Mouse (Mus musculus) cerebellum, postnatal 36 days (tissue): ENCODE data around the gene Tbx19.

ENCODE experiments used
- DNase-seq, 2 experiments: peaks; one replicate each; pipeline ENCODE4 v3.0.0; 2021 to 2022; ENCODE audit warnings: mixed read lengths in 2 of 2

The Tbx19 gene

DNA sequence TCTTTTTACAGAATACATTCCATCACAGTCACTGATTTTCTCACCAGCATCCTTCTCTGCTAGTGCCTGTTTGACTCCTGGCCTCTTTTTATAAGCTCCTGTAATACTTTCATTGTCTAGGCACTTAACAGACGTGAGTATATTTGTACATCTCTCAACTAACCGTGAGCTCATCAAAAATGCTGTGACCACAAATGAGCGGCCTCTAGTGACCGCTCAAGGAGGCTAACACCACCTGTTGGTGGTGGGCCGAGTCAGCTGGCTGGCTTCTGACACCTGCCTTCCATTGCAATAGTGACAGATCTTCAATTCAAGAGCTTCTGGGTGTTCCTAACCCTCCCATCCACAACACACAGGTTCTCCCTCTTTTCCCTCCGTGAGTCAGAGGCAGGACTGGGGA lies 22.8 kb upstream of the Tbx19 start:
- no peak for DNase-seq

DNA sequence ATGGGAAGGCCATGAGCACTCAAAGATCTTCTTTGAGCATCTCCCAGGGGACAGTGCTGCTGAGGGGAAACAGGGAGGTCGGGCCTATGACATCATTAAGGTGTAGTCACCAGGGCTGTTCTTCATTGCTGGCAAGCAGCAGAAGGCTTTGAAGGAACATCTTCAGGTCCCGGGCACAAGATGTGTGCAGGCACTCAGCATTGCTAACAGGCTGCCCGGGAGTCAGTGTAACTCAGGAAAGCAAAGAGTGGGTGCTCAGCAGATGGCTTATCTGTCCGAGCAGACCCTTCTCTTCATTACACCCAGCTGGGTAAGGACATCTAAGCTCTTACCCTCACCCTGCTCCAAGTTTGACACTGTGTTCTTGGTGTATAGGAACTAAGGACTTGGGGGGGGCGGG lies 18.7 kb upstream of the Tbx19 start:
- DNase-seq = no peak

DNA sequence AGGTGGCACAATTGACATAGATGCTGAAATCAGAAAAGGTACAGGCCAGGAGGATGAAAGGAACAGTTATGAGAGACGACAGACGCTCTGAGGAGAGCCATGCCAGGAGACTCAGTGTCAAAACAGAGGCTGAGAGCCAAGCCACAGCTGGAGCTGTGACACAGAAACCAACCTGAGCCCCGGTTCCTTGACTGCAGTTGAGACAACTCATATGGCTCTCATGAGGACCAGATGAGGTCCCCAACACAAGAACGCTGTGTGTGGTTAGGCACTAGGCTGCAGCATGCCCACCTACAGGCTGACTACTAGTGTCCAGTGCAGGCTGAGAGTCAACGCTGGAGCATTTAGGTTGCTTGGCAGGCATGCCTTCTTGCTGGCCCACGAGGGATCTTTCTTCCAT lies 17.5 kb upstream of the Tbx19 start:
- DNase-seq = no peak

DNA sequence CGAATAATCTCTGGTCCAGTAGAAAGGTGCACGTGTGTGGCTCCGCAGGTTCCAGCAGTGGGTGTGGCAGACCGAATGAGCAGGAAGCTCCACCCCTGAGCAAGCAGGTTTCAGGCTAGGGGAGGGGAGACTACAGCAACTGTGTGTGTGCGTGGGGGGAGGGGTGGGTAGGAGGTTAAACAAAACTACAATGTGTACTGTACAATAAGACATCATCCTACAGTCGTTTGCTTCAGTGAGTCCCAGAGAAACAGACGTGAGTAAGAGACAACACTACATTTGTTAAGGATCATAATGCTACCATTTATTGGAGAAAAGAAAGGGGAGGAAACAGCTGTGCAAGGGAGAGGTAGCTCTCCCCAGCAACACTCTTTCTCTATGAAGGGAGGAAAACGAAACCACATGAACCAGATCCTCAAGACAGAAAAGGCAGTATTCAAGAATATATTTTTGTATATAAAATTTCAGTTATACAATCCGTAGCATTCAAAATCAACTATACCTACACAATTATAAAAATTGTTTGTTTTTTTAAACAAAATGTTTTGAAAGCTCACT lies 13.6 kb upstream of the Tbx19 start:
- no peak for DNase-seq

DNA sequence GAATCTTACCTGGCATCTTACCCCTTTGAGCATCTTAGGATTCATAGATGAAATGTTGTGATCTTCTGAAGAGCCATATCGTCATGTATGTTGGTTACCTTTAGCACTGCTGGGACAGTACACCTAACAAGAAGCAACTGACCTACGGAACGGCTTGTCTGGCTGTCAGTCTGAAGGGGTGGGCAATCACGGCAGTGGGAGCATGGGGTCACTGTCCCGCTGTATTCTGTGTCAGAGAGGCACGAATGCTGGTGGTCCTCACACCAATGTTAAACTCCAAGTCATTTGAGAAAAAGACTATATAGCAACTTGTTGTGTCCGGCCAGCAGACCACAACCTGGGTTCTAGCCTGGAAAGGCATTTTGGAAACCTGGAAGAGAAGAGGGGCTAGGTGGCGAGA lies 10.7 kb upstream of the Tbx19 start:
- no peak for DNase-seq

DNA sequence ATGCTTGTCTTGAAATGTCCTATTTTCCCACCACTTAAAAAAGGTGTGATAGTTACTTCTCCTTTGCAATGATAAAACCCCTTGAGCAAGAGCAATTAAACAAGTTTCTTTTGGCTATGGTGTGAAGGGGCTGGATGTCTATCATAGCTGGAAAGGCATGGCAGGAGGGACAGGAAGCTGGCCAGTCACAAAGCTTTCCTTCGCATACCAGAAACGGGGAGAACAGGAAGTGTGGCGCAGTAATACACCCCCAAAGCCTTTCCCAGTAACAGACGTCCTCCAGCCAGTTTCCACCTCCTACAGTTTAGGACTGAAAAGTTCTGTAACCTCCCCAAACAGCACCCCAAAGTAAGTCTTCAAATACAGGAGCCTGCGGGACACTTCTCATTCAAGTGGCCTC lies 9.6 kb upstream of the Tbx19 start:
- DNase-seq = no peak

DNA sequence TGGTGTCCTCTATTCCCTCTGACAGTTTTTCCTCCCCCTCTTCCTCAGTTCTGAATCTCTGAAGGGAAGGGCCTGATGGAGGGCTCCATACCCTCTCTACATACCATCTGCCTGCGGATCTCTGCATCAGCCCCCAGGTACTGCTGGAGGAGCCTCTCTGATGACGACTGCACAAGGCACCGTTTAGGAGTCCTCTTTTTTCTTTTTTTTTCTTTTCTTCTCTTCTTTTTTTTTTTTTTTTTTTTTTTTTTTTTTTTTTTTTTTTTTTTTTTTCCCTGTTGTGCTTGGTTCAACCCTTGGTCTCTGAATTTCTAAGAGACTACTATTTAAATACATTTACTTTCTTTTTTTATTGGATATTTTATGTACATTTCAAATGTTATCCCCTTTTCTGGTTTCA lies 8.9 kb upstream of the Tbx19 start:
- DNase-seq = no peak

DNA sequence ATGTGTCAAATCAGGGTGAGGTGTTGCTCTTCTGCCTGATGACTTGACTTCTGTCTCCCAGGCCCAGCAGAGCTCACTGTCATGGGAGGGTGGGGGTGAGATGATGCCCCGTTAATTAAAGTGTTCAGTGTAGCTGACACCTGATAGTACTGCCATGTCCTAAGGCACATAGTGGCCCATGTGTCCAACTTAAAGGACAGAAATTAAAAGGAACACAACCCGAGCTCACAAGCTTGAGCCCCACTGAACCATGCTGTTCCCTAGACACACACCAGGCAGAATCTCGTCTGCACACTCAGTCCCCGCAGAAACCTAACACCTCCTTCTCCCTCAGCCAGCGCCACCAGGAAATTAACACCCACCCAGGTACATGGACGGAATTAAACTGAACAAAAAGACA lies 4.3 kb upstream of the Tbx19 start:
- no peak for DNase-seq

DNA sequence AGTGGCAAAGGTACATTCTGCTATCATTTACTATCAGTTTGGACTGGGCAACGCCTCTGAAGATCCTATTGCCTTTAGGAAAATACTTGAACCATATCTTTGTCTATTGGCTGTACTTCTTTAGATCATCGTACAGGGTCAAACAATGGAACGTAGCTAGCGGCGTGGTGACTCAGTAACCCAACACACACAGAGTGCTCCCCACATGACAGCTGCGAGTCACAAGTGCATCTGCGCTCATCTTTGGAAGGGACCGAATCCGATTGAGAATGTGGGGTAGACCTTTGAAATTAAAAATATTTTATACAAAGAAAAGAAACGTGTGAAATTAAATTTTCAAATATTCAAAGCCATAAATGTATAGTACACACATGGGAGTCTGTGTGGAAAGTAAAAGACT lies 1.7 kb downstream of the Tbx19 start:
- no peak for DNase-seq

DNA sequence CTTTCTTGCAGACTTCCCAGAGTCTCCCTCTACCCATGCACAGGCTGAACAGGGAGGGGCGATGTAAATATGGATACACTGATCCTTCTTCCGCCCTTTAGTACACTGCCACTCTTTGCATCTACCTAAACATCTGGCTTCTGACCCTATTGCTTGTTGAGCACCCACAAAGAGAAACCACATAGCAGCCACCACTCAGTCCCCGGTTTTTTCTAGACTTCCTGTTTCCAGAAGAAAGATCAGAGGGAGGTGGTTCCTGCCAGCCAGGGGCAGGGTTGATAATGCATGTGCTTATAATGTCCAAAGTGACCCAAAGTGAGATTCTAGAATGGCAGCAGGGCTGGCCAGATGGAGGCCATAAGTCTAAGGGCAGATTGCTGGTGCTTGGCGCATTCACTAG lies 6.4 kb downstream of the Tbx19 start:
- no peak for DNase-seq

DNA sequence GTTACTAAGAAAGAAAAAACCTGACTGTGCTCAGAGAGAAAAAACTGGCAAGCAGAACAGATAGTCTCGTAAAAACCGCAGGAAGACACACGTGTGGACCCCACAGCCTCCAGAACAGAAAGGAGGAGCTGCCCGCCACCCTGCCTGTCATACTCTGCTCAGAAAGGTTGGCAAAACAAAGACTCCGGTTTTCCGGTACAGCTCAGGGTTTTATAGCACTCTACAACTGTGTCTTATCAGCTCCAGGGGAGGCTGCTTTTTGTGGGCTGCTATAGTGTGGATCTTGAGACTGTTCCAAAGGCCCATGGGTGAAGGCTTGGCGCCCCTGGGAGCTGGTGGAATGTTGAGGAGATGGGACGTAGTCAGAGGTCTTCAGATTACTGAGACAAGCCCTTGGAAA lies 9.4 kb downstream of the Tbx19 start:
- no peak for DNase-seq

DNA sequence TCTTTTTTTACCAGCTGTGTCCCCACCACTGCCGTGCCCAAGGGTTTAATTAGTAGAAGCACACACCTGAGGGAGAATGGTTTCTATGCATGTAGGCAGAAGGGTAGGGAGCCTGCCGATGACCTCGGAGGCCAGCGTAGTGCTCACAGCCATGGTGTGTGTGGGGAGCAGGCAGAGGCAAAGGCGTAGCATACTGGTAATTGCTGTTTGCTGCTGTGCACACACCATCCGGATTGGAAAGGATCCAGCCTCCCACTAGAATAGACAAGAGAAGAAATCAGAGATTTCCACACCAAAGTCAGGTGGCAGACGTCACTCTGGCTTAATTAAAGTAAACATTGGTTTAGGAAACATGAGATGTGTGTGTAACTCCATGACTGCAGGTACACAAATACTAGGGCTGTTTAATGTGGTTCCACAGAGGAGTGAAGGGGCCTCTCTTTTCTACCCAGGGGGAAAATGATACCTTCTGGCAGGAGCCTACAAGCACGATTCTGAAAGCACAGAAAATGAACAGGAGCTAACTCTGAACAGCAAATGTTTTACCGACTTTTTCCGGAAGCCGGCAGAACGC lies 18.1 kb downstream of the Tbx19 start:
- no peak for DNase-seq

DNA sequence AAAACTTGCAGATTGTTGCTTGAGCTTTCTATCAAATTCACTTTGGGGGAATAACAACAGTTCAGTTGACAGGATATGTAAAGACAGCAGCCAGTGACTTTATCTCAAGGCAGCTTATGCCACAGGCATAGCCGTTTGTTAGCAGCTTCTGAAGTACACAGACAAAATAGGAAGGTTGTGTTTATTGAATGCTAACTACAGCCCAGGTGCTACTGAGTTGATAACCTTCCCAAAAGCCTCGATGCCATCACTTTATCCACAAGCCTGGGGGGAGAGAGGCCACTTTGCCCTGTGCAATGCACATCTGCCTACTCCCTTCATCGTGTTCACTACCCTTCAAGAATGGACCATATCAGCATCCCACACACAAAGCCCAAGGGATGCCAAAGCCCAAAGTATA lies 20.3 kb downstream of the Tbx19 start:
- DNase-seq = no peak

DNA sequence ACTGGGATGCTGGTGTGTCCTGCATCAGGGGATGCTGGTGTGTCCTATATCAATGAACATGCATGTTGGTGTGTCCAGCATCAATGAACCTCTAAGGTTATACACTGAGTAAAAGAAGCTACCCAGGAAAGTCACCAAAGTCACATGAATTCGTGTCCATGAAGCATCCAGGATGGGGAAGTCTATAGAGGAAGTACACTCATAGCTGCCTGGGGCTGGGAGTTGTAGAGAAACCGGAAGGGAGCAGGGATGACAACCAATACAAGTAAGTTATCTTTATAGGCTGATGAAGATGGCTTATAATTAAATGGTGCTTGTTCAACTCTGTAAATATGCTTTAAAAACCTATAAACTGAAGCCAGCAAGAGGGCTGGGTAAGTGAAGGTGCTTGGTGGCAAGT lies 26.7 kb downstream of the Tbx19 start:
- DNase-seq = no peak

DNA sequence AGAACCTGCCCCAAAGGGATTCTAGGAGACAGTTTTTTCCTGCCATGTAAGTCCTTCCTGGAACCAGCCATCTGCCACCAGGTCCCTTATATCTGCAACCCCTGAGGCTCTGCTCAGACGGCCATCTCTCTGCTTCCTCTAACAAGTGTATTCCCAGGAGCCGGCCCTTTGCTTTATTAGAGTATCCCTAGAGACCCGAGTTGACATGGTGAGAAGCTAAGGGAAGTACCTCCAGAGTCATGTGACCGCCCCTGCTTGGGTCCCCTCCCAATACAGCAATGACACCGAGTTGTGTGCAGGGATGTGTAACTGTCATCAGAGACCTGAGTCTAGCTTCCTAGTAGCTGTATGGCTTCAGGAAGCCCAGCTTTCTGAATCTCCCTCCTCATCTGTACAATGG lies 27.3 kb downstream of the Tbx19 start:
- DNase-seq = no peak

DNA sequence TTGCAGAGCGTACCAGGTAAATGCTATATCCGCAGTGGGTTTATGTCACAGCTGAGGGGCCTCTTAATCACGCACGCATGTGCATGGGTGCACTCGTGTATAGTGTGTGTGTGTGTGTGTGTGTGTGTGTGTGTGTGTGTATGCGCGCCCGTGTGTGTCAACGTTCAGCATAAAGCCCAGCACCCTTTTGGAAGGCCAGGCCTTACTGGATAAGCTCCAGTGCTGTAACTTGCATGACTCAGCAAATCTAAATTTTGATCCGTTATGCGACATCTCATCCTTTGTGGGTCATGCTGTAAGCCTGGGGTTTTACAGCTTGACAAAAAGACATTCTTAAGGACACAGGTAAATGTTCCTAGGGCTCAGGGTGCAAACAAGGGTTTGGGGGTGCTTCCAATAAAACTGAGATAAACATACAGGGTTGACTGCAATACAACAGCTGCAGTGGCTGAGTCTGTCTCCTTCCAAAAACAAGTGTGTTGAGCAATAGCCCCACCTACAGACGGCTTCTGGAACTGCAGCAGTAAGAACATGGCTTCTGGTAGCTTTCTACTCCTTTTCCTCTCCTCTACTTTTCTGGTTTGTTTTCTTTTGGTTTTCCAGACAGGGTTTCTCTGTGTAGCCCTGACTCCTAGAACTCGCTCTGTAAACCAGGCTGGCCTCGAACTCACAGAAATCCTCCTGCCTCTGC lies 28.2 kb downstream of the Tbx19 start:
- DNase-seq = peak; percentile 63 to 76

DNA sequence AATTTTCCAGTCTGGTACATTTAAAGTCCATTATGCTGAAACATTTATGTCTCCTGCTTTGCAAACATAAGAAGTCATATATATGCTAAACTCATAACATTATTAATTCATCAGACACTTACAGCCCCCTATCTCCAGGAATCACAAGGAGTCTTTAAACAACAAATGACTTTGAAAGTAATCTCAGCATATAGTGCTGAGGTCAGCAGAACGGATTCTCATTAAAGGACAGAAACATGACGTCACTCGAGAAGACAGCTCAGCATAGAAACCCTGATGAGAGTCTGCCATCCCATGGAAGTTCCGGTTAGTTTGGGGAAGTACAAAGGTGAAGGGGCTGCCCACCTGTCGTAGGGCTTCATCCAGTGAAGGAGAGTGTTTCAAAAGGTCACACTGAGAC lies 31.0 kb downstream of the Tbx19 start:
- DNase-seq = no peak

DNA sequence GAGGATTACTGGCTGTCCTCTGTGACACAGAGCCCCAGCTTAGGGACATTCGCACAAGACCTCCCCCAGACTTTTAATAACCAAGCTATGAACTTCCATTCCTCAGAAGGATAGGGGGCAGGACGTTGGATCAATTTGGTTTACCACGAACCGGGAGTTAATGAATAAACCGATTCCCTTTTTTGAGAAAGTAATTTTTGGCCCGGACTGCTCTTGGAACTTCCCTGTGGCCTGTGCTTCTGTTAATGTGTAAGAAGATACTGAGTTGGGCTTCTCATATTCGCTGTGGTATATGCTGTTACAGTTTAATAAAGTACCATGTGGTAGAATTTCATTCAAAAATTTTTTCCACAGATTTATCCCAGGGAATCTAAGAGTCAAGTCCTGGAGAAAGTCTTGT lies 39.5 kb downstream of the Tbx19 start:
- DNase-seq = no peak

DNA sequence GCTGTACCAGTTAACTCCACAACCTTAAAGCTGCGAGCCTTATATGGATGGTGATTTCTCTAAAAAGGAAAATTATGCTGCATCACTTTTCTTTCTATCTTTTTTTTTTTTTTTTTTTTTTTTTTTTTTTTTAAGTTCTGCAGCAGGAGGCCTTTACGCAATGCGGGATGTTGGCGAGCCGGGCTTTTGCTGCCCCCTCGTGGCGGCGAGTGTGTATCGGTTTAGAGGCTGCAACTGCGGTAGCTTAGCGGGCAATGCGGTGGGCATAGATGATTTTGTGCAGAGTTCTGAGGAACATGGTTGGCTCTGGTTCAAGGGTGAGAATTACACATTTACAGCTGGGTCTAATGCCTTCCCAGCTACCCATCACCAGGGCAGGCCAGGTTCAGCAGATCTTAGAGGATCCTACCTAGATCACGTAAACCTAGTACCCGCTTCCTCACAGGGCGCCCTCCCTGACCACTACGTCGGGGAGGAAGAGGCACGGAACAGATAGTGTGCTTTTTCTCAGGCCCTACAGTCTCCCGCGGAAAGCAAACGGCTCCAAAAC lies 40.1 kb downstream of the Tbx19 start:
- DNase-seq = peak; percentile 87

DNA sequence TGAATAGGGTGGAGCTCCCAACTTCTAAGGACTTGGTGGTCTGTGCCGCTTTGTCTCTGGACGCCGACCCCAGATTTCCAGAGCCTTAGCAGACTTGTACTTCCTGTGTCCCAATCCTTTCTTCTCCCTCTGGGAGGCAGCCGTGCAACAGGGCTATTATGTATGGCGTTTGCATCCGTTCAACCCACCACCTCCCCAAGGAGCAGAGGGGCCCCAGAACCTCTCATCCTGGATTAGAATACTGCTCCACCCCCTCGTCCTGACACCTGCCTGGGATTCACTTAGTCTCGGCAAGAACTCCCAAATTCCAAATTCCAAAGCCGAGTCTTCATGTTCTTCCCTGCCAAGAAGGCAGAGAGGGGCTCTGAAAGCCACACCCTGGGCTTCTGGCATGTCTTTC lies 40.8 kb downstream of the Tbx19 start:
- DNase-seq = peak in 1 of 2 experiments; percentile 7

DNA sequence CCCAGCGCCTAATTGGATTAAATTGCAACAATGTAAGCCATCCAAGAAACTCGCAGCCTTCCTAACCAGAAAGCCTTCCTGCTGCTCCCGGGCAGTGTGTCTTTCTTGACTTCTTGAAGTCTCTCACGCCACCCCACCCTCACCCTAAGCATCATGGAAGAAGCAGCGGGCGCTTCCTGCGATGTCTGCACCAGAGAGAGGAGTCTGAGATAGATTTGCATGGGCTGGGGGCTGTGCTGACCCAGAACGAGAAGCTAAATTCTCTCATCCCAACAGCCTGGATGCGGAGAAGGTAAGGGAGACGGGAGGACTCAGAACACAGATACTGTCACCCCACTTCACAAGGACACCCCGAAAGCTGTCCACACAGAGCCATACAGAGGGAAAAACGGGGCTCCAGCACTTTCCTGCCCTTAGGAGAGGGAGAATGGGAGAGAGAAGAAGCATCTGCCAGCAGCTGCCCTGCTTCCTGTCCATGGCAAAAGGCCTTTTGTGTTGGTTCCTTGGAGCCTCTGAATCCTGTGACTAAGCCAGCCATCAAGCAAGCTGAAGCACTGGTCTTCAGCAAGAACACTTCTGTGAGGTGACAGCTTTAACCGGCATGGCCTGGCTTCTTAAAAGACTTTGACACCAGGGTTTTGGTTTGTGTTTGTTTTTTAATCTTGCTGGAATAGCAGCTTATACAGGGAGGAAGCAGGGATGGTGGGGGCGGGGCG lies 41.4 kb downstream of the Tbx19 start:
- DNase-seq = no peak

DNA sequence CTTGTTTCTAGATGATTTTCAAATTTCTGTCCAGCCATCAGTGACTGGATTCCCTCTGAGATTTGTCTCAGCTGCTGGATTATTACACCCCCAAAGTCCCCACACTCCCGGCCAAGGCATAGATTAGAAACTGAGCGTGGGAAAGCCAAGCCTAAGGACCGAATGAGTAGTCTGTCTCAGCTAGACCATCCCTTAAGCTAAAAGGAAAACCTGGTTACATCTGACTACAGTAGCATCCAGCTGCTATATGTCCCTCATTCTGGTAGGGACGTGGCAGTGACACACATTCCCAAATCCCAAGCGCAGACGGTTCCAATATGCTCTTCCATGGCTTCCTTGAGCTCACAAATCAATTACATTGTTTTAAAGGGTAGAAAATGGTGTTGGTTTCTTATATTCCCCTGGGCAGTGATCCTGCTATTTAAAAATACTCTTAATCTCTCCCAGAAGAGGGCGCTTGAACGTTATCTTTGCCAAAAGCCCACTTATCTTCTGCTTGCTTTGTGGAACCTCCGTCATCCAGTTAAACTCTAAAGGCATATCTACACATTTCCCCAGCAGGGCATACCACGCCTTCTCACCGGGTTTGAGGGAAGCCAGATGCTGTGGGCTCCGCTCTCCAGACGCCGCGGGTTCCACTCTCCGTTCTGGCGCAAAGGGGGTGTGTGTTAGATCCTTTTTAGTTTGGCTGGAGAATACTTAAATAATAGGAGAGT lies 46.0 kb downstream of the Tbx19 start:
- no peak for DNase-seq

DNA sequence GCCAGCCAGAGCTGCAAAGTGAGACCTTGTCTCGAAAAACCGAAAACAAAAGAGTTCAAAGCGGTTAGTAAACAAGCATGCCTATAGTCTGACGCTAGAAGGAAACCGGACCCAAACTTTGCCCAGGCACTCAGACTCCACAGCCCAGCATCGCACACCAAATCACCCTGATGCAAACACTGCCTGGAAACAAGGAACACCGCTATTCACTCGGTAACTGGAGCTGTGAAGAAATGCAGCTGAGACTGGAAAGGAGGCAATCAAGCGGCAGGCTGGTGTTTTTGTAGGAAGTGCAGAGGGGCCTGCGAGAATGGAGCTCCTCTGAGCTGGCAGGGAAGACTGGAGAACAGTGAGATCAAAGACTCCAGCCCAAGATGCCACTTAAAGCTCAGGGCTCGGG lies 46.9 kb downstream of the Tbx19 start:
- no peak for DNase-seq
